Mouse (Mus musculus): ENCODE results near the gene Olfml3. TPM values are rescaled to one million over a fixed set of nuclear protein-coding genes. Genes with fewer than 3 reads are reported as not detected.

Gene Olfml3
- total RNA-seq, 4 experiments from 2014 or later = 0.94 to 4.0 (median 1.8) TPM

DNA sequence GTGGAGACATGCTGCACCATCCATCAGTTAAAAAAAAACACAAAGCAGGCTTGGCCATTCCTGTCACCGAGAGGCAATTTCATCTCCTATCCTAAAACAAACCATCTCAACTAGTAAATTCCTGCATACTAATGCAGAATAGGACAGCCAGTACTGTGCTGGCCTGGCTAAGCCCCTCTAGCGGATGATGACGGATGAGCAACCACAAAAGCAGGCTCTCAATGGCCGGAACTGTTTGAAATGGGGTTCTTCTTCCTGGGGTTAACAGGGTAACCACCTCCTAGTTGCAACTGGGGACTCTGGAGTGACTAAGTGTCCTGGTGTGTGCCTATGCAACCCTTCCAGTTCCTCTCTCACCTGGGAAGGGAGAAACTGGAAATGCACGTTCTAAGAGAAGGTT is 2.5 kb upstream of the Olfml3 start:
- DNase-seq (ENCODE audit: low spot score in 2 of 2) = no peak

DNA sequence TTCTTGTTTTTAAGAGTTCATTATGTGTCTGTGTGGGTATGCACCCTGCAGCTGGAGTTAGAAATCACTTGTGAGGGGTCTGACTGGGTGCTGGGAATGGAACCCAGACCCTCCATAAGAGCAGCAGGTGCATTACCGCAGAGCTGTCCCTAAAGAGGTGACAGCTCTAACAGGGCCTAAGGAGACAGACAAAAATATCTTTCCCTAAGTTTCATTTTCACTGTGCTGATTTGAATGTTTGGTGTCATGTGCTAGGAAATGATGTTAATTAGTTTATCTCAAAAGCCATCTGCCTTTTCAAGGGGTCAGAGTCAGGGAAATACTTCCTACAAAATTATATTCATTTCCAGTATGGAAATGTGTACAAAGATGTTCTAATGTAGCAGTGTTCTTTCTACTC is 1.5 kb upstream of the Olfml3 start, which contains the start of gene Gm10964:
Gene Gm10964, plus strand, starts transcription at position 38 of the 400 bp plus-strand sequence.
- DNase-seq (ENCODE audit: low spot score in 2 of 2) = no peak

DNA sequence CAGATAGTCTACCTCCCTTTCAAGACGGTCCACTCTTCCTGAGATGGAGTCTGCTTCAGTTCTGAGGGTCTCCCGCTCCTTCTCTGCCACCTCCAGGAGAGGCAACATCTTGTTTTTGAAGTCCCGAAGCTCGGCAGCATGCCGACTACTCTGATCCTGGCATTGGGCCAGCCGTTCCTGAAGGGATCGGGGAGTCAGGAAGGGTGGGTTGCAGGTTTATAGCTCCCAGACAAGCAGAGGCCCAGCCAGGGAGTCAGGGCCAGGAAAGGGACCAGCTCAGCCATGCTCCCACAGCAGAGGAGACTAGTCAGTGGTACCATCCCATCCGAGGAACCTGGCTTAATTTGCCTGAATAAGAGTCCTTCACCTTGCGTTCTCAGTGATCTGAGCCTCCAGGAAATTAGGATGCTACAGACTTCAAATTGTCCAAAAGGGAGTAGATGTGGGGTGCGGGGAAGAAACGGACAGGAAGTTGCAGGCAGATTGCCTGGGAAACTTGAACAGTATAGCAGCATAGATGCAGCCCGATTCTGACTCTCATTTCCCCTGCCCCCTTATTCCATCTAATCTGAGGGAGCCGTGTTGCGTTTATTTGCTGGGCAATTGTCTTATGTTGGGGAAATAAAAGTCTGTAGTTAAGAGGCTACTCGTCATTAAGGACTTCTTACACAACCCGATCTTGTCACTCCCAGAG is 593 bp downstream of the Olfml3 start:
- no peak for DNase-seq (ENCODE audit: low spot score in 2 of 2)

DNA sequence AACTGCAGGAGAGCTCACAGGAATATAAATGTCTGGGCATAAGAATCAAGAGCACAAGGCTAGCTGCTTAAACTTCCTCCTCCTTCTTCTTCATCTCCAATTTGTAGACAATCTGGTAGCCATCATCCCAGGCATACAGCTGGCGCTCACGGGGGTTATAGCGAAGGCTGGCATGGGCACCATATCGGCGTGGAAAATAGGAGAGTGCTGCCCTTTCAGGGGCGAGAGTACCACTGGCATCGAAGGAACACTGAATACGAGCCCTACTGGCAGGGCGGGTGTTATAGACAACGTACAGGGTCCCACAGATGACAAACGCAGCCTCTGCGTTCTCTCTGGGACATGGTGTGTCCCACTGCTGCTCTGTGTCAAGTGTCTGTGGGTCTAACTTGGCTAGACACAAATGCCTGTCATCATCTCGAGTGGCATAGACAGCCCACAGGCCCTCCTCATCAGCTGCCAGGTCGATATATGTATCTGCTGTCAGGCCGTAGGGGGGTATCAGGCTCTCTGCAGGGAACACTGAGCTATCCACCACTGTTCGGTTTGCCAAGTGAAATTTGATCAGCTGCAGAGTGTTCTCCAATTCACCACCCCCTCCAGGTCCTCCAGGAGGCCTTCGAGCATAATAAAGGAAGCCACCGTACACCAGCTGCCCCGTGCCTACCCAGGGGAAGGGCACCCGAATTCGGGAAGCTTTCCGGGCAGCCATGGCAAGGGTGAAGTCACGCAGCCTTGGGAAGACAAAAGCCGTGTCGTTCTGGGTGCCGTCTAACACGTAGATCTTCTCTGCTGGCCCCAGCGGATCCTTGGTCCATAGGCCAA is 1.8 kb downstream of the Olfml3 start:
- no peak for DNase-seq (ENCODE audit: low spot score in 2 of 2)

DNA sequence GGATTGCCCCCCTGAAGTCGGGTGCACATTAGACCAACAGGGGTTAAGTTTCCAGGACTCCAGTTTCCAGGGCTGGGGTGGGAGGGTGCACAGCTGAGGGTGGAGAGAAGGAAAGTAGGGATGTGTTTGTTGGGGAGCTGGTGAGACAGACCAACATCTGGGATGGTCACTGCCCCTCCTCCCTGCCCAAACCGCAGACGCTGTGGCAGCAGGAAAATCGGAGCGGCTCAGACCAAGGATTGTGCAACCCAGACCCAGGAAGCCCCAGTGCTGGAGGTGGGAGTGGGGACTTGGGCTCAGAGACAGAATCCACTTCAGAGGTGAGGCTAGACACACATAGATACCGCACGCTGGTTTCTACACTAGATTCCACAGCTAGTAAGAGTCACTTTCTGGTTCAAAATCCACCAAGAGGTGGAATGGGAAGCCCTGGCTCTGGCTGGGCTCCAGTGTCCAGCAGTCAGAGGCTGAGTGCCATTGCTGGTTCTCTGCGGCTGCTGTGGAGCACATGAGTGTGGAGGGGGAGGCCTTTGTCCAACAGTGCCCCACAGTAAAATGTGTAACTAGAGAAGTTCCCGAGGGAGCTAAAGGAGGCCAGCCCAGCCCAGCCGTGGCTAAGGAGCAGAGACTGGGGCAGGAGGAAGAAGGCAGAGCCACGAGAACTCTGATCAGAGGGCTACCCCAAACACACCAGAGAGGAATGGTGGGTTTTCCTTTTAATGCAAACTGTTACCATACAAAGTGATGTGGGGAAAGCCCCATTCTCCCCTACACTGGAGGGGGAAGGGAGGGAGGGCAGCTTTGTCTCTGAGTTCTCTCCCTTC is 2.9 kb downstream of the Olfml3 start:
- peak in 1 of 2 experiments; percentile 38 for DNase-seq (ENCODE audit: low spot score in 2 of 2)

DNA sequence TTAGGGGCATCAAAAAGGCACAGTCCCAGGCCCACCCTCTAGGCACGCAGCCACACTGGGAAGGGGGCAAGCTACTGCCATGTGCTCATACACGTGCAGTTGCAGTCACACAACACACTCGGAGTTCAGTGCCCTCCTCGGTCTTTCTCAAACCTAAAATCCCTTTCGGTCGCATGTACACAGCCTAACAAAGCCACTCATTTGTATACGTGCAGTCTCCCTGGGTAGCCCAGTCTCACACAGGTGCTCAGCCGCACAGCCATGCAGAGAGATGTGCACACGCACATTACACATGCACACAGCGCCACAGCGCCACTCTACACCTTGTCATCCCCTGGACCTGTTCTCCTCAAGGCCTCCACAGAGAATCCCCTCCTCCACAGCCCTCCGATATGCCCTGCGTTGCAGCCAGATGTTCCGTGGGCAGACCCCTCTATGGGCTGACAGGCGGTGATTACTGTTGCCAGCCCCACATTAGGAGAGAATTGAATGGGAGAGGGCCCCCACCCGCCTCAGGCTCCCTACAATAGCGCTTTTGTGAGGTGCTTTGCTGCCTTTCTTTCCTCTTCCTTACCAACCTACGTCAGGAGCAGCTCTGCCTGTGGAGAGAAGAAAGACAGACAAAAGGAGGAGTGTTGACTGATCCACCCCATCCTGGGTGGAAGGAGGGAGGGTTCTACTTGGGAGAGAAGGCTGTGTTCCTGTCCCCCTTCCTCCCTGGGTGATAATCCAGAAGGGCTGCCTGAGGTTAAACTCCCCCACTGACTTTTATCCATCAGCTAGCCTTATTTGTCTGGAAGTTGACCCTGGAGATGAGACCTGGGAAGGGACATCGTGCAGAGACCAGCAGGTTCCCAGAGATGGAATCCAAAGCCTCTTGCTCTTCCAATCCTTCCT is 3.8 kb downstream of the Olfml3 start:
- DNase-seq (ENCODE audit: low spot score in 2 of 2) = no peak

DNA sequence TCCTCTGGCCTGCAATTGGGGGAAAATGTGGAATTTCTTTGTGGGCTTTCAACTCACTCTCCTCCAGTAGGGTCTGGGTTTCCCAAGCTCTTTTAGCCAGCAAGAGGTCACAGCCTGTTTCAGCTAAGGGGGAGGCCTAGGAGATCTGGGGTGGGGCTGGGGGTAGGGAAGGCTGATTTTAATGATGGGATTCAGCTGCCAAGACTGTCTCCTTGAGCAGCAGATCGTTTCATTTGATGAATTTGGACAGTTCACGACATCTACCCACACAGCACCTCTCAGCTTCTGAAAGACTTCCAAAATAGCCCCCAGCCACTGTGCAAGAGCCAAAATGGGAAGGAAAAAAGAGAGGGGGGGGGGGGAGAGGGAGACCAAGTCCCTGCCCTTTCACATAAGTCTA is 4.6 kb downstream of the Olfml3 start:
- no peak for DNase-seq (ENCODE audit: low spot score in 2 of 2)

- no peak for DNase-seq (ENCODE audit: low spot score in 2 of 2)
These were observed 5.7 kb downstream of the Olfml3 start for GRCm38 (mm10) chr3:103732116-103732515.

DNA sequence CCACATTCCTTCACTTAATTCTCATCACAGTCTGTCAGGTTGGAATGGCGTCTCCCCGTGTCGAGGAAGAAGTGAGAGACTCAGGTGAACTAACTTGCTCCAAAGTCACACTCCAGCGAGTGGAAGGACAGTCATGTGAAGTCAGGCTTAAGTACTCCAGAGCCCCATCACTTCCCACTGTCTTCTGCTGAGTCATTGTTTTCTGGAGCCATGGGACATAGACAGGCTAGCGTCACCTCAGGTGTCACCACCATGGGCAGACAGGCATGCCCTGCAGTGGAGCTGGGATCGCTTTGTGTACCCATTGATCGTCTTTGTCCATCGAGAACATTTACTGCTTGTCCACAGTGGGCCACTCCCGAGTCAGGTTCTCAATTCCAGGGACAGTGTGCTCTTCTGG is 8.0 kb downstream of the Olfml3 start:
- no peak for DNase-seq (ENCODE audit: low spot score in 2 of 2)

GRCm38 (mm10) chr3:103727813-103728326 is 9.9 kb downstream of the Olfml3 start:
- no peak for DNase-seq (ENCODE audit: low spot score in 2 of 2)

- DNase-seq (ENCODE audit: low spot score in 2 of 2) = no peak
These were observed 11.2 kb downstream of the Olfml3 start for GRCm38 (mm10) chr3:103726642-103727041.

DNA sequence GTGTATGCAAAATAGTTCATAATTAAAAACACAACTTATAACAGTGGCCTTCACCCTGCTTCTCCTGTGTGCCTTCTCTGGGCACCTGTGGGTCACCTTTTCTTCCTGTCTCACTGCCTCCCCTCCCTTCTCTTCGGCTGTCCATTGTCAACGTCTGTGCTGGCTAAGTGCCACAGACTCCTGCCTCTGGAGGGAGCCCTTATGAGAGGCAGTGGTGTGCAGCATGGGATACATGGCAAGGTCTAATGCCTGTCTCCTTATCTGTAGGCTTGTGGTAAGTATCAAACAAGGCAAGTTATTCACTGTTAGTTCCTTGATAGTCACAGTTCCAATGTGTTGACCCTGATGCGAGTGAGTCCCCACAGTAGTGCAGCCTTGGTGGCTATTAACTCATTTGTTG is 13.7 kb downstream of the Olfml3 start:
- DNase-seq (ENCODE audit: low spot score in 2 of 2) = no peak

DNA sequence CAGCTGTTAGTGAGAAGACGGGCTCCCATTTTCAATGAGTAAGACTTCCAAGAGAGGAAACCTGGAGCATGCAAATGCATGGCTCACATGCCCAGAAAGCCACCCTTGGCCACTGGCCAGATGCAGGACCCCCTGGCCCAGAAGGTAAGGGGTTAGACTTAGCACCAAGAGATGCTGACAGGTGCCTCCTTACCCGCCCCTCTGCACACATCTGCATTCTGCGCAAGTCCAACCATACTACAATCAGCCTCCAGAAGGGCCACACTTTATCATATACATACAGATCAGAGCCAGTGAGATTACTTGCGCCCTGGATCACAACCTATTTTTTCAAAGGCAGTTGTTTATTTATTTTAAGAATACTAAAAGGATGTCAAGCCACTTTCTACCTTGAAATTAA is 19.1 kb downstream of the Olfml3 start:
- DNase-seq (ENCODE audit: low spot score in 2 of 2) = no peak

- DNase-seq (ENCODE audit: low spot score in 2 of 2) = no peak
These were observed 20.7 kb downstream of the Olfml3 start for GRCm38 (mm10) chr3:103716774-103717760.

- DNase-seq (ENCODE audit: low spot score in 2 of 2) = no peak
These were observed 21.8 kb downstream of the Olfml3 start for GRCm38 (mm10) chr3:103715762-103716693.

DNA sequence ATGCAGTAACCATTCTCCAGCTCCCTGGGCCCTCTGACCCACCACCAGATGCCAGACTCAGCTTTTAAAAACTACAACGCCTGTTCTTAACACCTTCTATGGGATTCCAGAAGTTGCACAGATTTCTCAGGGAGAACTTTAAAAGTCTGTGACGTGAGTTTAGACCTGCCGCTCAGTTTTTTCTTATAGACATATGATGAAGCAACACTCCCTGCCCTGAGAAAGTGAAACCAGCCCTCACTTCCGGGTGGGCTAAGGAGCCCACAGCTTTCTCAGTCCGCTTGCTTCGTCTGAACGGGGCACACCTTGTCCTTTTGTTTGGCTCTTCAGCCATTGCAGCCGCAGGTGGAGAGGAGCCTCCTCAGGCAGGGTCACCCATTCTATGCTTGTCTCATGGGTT is 22.9 kb downstream of the Olfml3 start:
- no peak for DNase-seq (ENCODE audit: low spot score in 2 of 2)

- no peak for DNase-seq (ENCODE audit: low spot score in 2 of 2)
These were observed 23.4 kb downstream of the Olfml3 start for GRCm38 (mm10) chr3:103714236-103714875.

DNA sequence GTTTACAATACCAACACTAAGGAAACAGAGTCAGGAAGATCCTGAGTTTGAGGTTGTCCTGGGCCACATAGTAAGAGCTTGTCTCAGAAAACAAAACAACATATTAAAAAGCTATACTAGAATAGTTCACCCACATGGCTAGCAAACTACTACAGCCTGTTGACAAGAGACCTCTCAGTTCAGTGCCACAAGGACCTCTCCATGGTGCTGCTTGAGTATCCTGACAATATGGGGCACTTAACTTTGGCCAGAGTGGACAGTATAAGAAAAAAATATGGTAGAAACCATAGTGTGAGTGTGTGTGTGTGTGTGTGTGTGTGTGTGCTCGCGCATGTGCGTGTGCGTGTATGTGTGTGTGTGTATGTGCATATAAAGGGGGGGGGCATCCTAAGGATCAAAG is 25.6 kb downstream of the Olfml3 start:
- DNase-seq (ENCODE audit: low spot score in 2 of 2) = no peak
